Mouse (Mus musculus) intestine, embryonic 15.5 days (tissue): Measurements from ENCODE around the gene Gm45716. TPM values are rescaled to one million over a fixed set of nuclear protein-coding genes. Genes with fewer than 3 reads are reported as not detected.
"Not testable (repeated sequence)": the region's sequence is repeated elsewhere in the genome, so short reads cannot be mapped to it uniquely, and the experiment has no call there.

Experiments used
- ATAC-seq: fragments of 200-750 bp; cut with Nextera tagmentation; 2 replicates; pipeline ENCODE4 v1.8.0; 2017; ENCODE audit warnings: moderate TSS enrichment, moderate library complexity
- H3K27ac ChIP-seq: fragments of 300-500 bp; sonication (generic); 2 replicates; pipeline ENCODE4 v1.5.1; 2015; ENCODE audit warnings: mild to moderate bottlenecking, inconsistent platforms
- H3K27me3 ChIP-seq: fragments of 300-500 bp; sonication (generic); replicated peaks from 2 replicates; pipeline ENCODE4 v1.6.1; 2015; ENCODE audit warnings: inconsistent platforms
- H3K36me3 ChIP-seq: fragments of 300-500 bp; sonication (generic); 2 replicates; pipeline ENCODE4 v1.6.1; 2015; ENCODE audit warnings: inconsistent platforms
- H3K4me1 ChIP-seq: fragments of 300-500 bp; sonication (generic); replicated peaks from 2 replicates; pipeline ENCODE4 v1.6.1; 2015; ENCODE audit warnings: inconsistent platforms
- H3K4me2 ChIP-seq: fragments of 300-500 bp; sonication (generic); replicated peaks from 2 replicates; pipeline ENCODE4 v1.6.1; 2015; ENCODE audit warnings: mild to moderate bottlenecking, inconsistent platforms
- H3K4me3 ChIP-seq: fragments of 300-500 bp; sonication (generic); replicated peaks from 2 replicates; pipeline ENCODE4 v1.5.1; 2015; ENCODE audit warnings: inconsistent platforms
- H3K9ac ChIP-seq: fragments of 300-500 bp; sonication (generic); 2 replicates; pipeline ENCODE4 v1.6.1; 2015; ENCODE audit warnings: inconsistent platforms
- H3K9me3 ChIP-seq: fragments of 300-500 bp; sonication (generic); 2 replicates; pipeline ENCODE4 v1.6.1; 2016; ENCODE audit warnings: inconsistent platforms
- WGBS: fragments of 180-500 bp; shearing (Covaris S2); methylation state at CpG from one replicate; pipeline ENCODE4 v1.1.7; 2015; 5-methylcytosine and 5-hydroxymethylcytosine counted together
- polyA plus RNA-seq: library from polyadenylated mRNA; unstranded; fragments of >200 nt; fragmentation: Nextera tagmentation; extraction: Ambion mirVana; gene quantifications from 2 replicates; pipeline ENCODE4 v1.2.1, GENCODE M21; 2015

Gene Gm45716
- polyA plus RNA-seq, 1 experiment from 2014 or later = 12.3 TPM

GRCm38 (mm10) chr11:90276150-90276549 lies 88.7 kb downstream of the Gm45716 start:
- no peak for ATAC-seq
- Histone ChIP-seq H3K36me3 (no peaks in the 10 kb centered on the region; the same call in 1 of the 2 replicates), H3K4me3 (no peak overlapping the region), H3K4me2 (no peak overlapping the region), H3K9me3 (no peaks in the 10 kb centered on the region), H3K4me1 (0 out of 2 replicates have a peak, but pooled peaks cover 5% of the 10 kb centered on the region), H3K9ac (no peak overlapping the region), H3K27ac (no peak overlapping the region), H3K27me3 (no peaks in the 10 kb centered on the region)
- WGBS = 79% methylated on average over 8 of the region's 8 CpGs

GRCm38 (mm10) chr11:90276561-90276960 lies 89.1 kb downstream of the Gm45716 start:
- H3K4me3 ChIP-seq = no peak overlapping the region
- 90% methylated on average over 12 of the region's 12 CpGs for WGBS
- H3K4me2 ChIP-seq = no peak overlapping the region
- 0 out of 2 replicates have a peak, but pooled peaks cover 5% of the 10 kb centered on the region for H3K4me1 ChIP-seq
- ATAC-seq = no peak
- no peak overlapping the region for H3K27ac ChIP-seq
- H3K9me3 ChIP-seq = no peaks in the 10 kb centered on the region
- no peak overlapping the region for H3K9ac ChIP-seq
- no peaks in the 10 kb centered on the region for H3K27me3 ChIP-seq
- H3K36me3 ChIP-seq = no peaks in the 10 kb centered on the region

- H3K9ac ChIP-seq = no peak overlapping the region
- H3K27me3 ChIP-seq = no peaks in the 10 kb centered on the region
- no peak overlapping the region for H3K4me3 ChIP-seq
- H3K4me1 ChIP-seq = no peaks in the 10 kb centered on the region
- no peaks in the 10 kb centered on the region for H3K9me3 ChIP-seq
- ATAC-seq = no peak
- H3K36me3 ChIP-seq = no peaks in the 10 kb centered on the region
- H3K27ac ChIP-seq = no peak overlapping the region
- WGBS = 79% methylated on average over 5 of the region's 5 CpGs
- H3K4me2 ChIP-seq = no peak overlapping the region
These were observed 92.6 kb downstream of the Gm45716 start for GRCm38 (mm10) chr11:90280069-90280468.

GRCm38 (mm10) chr11:90281943-90282342 lies 94.5 kb downstream of the Gm45716 start:
- H3K9me3 ChIP-seq, H3K4me3 ChIP-seq, H3K36me3 ChIP-seq, H3K27me3 ChIP-seq, H3K4me2 ChIP-seq, H3K4me1 ChIP-seq, ATAC-seq, H3K27ac ChIP-seq, H3K9ac ChIP-seq: not testable (repeated sequence)
- 86% methylated on average over 2 of the region's 2 CpGs for WGBS

- no peaks in the 10 kb centered on the region for H3K27me3 ChIP-seq
- peak; percentile 39; the same call in 1 of the 2 replicates for ATAC-seq
- H3K27ac ChIP-seq = no peak overlapping the region
- WGBS = 26% methylated on average over 4 of the region's 4 CpGs
- H3K4me1 ChIP-seq = no peaks in the 10 kb centered on the region
- no peak overlapping the region for H3K9ac ChIP-seq
- no peak overlapping the region for H3K4me3 ChIP-seq
- H3K4me2 ChIP-seq = no peak overlapping the region
- H3K36me3 ChIP-seq = no peaks in the 10 kb centered on the region
- H3K9me3 ChIP-seq = no peaks in the 10 kb centered on the region
These were observed 95.7 kb downstream of the Gm45716 start for GRCm38 (mm10) chr11:90283159-90283558.

GRCm38 (mm10) chr11:90283601-90284000 lies 96.1 kb downstream of the Gm45716 start:
- H3K9ac ChIP-seq = no peak overlapping the region
- no peaks in the 10 kb centered on the region for H3K4me1 ChIP-seq
- no peak for ATAC-seq
- no peak overlapping the region for H3K4me3 ChIP-seq
- no peaks in the 10 kb centered on the region for H3K27me3 ChIP-seq
- WGBS = 71% methylated on average over 6 of the region's 6 CpGs
- H3K9me3 ChIP-seq = no peaks in the 10 kb centered on the region
- H3K4me2 ChIP-seq = no peak overlapping the region
- no peaks in the 10 kb centered on the region for H3K36me3 ChIP-seq
- H3K27ac ChIP-seq = no peak overlapping the region

GRCm38 (mm10) chr11:90284079-90284478 lies 96.6 kb downstream of the Gm45716 start:
- 51% methylated on average over 2 of the region's 2 CpGs for WGBS
- no peaks in the 10 kb centered on the region for H3K4me1 ChIP-seq

GRCm38 (mm10) chr11:90284623-90285022 lies 97.1 kb downstream of the Gm45716 start:
- H3K4me1 ChIP-seq = no peaks in the 10 kb centered on the region
- H3K27me3 ChIP-seq = no peaks in the 10 kb centered on the region
- no peak overlapping the region for H3K9ac ChIP-seq
- no peaks in the 10 kb centered on the region for H3K36me3 ChIP-seq
- H3K9me3 ChIP-seq = no peaks in the 10 kb centered on the region
- H3K4me3 ChIP-seq = no peak overlapping the region
- WGBS = 53% methylated on average over 4 of the region's 4 CpGs
- H3K27ac ChIP-seq = no peak overlapping the region
- ATAC-seq = no peak
- no peak overlapping the region for H3K4me2 ChIP-seq

More at GRCm38 (mm10) chr11:90284079-90284478, 96.6 kb downstream of the Gm45716 start:
- no peak for ATAC-seq
- Histone ChIP-seq H3K9ac (no peak overlapping the region), H3K27me3 (no peaks in the 10 kb centered on the region), H3K4me2 (no peak overlapping the region), H3K4me3 (no peak overlapping the region), H3K9me3 (no peaks in the 10 kb centered on the region), H3K36me3 (no peaks in the 10 kb centered on the region), H3K27ac (no peak overlapping the region)

GRCm38 (mm10) chr11:90286550-90287154 lies 99.2 kb downstream of the Gm45716 start:
- Histone ChIP-seq H3K9ac (no peak overlapping the region), H3K9me3 (no peaks in the 10 kb centered on the region), H3K27ac (no peak overlapping the region), H3K4me1 (no peaks in the 10 kb centered on the region), H3K27me3 (no peaks in the 10 kb centered on the region), H3K4me3 (no peak overlapping the region), H3K36me3 (no peaks in the 10 kb centered on the region), H3K4me2 (no peak overlapping the region)
- ATAC-seq = no peak
- WGBS = 84% methylated on average over 6 of the region's 6 CpGs

GRCm38 (mm10) chr11:90291156-90291555 lies 103.7 kb downstream of the Gm45716 start:
- Histone ChIP-seq H3K9ac (no peak overlapping the region), H3K27ac (no peak overlapping the region), H3K4me3 (no peak overlapping the region), H3K9me3 (no peaks in the 10 kb centered on the region), H3K27me3 (no peaks in the 10 kb centered on the region), H3K4me2 (no peak overlapping the region), H3K36me3 (no peaks in the 10 kb centered on the region), H3K4me1 (no peaks in the 10 kb centered on the region)
- no peak for ATAC-seq
- whole genome bisulfite sequencing = 74% methylated on average over 4 of the region's 4 CpGs

- no peaks in the 10 kb centered on the region for H3K27me3 ChIP-seq
- H3K27ac ChIP-seq = no peak overlapping the region
- H3K9ac ChIP-seq = no peak overlapping the region
- ATAC-seq = no peak
- no peaks in the 10 kb centered on the region for H3K36me3 ChIP-seq
- no peaks in the 10 kb centered on the region for H3K9me3 ChIP-seq
- no peak overlapping the region for H3K4me3 ChIP-seq
- no peaks in the 10 kb centered on the region for H3K4me1 ChIP-seq
- H3K4me2 ChIP-seq = no peak overlapping the region
These were observed 105.3 kb downstream of the Gm45716 start for GRCm38 (mm10) chr11:90292766-90293165.

GRCm38 (mm10) chr11:90294622-90295021 lies 107.1 kb downstream of the Gm45716 start:
- Histone ChIP-seq H3K9me3 (no peaks in the 10 kb centered on the region), H3K36me3 (no peaks in the 10 kb centered on the region), H3K9ac (no peak overlapping the region), H3K27ac (no peak overlapping the region), H3K4me2 (no peak overlapping the region), H3K4me3 (no peak overlapping the region), H3K4me1 (no peaks in the 10 kb centered on the region), H3K27me3 (no peaks in the 10 kb centered on the region)
- WGBS = 94% methylated on average over 2 of the region's 2 CpGs
- no peak for ATAC-seq
